Comparison of ENCODE assay signal across 17 mouse cellular contexts in genomic region chr7:64122131-64122715, GRCm38 (mm10). TPM values are rescaled to one million over a fixed set of nuclear protein-coding genes. Genes with fewer than 3 reads are reported as not detected.
DNase-seq lines count a peak whose midpoint lies in the region; ATAC-seq lines count a peak whose summit lies in the region.
"Had no signal": no experiment of that assay in that cellular context is flagged by ENCODE, and none has a peak within 500 bp of the region (broad histone marks: within the 10 kb centered on the region; RNA-seq: fewer than 3 reads in every experiment).

No protein-coding gene starts in this region.

- H3K4me2 ChIP-seq in heart, embryonic 12.5 days: no peak overlapping the region
- H3K4me2 ChIP-seq: embryonic facial prominence, embryonic 15.5 days; heart, embryonic 13.5 days; hindbrain, embryonic 14.5 days; limb, embryonic 15.5 days had no signal

- H3K9me3 ChIP-seq in heart, embryonic 10.5 days: no peaks in the 10 kb centered on the region
- H3K9me3 ChIP-seq in heart, embryonic 12.5 days (replicated peaks): 0 out of 2 replicates have a peak, but pooled peaks cover 5% of the 10 kb centered on the region
- H3K9me3 ChIP-seq: embryonic facial prominence, embryonic 15.5 days; heart, embryonic 13.5 days; limb, embryonic 15.5 days had no signal

- ATAC-seq in heart, embryonic 12.5 days (ENCODE audit: insufficient number of reproducible peaks, low FRiP score): no peak

- H3K36me3 ChIP-seq in heart, embryonic 10.5 days: no peaks in the 10 kb centered on the region
- no peaks in the 10 kb centered on the region for H3K36me3 ChIP-seq in heart, embryonic 12.5 days
- H3K36me3 ChIP-seq: embryonic facial prominence, embryonic 15.5 days; heart, embryonic 13.5 days; limb, embryonic 15.5 days had no signal

- H3K4me1 ChIP-seq in heart, embryonic 10.5 days: no peaks in the 10 kb centered on the region
- H3K4me1 ChIP-seq in heart, embryonic 12.5 days (replicated peaks): no peaks in the 10 kb centered on the region
- H3K4me1 ChIP-seq: embryonic facial prominence, embryonic 15.5 days; heart, embryonic 13.5 days; limb, embryonic 15.5 days had no signal

- DNase-seq in heart, embryonic 10.5 days (ENCODE audit: low spot score): peak; percentile 33
- peak; percentile 25 for DNase-seq in ES-CJ7 (ENCODE audit: low read depth, low spot score)
- peak; percentile 70 for DNase-seq in induced T-regulatory cell, adult 2 months (ENCODE audit: low read depth)
- DNase-seq in telencephalon, adult 2 months (ENCODE audit: low read depth, low spot score): peak; percentile 65
- DNase-seq in adrenal gland, adult 8-10 months: no peak
- no peak for DNase-seq in gastrocnemius, postnatal 25 days
- no peak for DNase-seq in cerebellum, adult 9-11 months
- DNase-seq: B cell, adult 2 months; cerebellum, postnatal 14 days; layer of hippocampus, adult 9-11 months; lung, adult 2 months; spleen, adult 18-20 months had no signal

- no peak overlapping the region for H3K9ac ChIP-seq in heart, embryonic 12.5 days
- H3K9ac ChIP-seq: embryonic facial prominence, embryonic 15.5 days; heart, embryonic 13.5 days; hindbrain, embryonic 14.5 days; limb, embryonic 15.5 days had no signal

- no peak overlapping the region for H3K4me3 ChIP-seq in heart, embryonic 10.5 days
- H3K4me3 ChIP-seq in heart, embryonic 12.5 days: no peak overlapping the region
- H3K4me3 ChIP-seq: embryonic facial prominence, embryonic 15.5 days; heart, embryonic 13.5 days; limb, embryonic 15.5 days had no signal

- H3K27ac ChIP-seq in heart, embryonic 10.5 days: no peak overlapping the region
- H3K27ac ChIP-seq in heart, embryonic 12.5 days (ENCODE audit: poor library complexity, severe bottlenecking): no peak overlapping the region
- H3K27ac ChIP-seq: embryonic facial prominence, embryonic 15.5 days; heart, embryonic 13.5 days; hindbrain, embryonic 14.5 days; limb, embryonic 15.5 days had no signal

- WGBS in heart, embryonic 10.5 days: 79% methylated on average over 9 of the region's 9 CpGs
- WGBS in heart, embryonic 12.5 days: 78% methylated on average over 9 of the region's 9 CpGs

- H3K27me3 ChIP-seq in heart, embryonic 10.5 days (ENCODE audit: insufficient read depth, poor library complexity, severe bottlenecking): no peaks in the 10 kb centered on the region
- H3K27me3 ChIP-seq in heart, embryonic 12.5 days (replicated peaks): no peaks in the 10 kb centered on the region
- H3K27me3 ChIP-seq: embryonic facial prominence, embryonic 15.5 days; heart, embryonic 13.5 days; limb, embryonic 15.5 days had no signal

RNA-seq across cellular contexts. Expression of gene Trpm1, which starts 31.4 kb away (rescaled TPM):
- 0.21 and 0.37 TPM in 2 replicates for polyA plus RNA-seq in heart, embryonic 10.5 days (2016; fragmentation: Nextera tagmentation; extraction: Ambion mirVana)
- polyA plus RNA-seq in heart, embryonic 12.5 days (2016; fragmentation: Nextera tagmentation; extraction: Ambion mirVana): not detected in 2 replicates
- total RNA-seq in adrenal gland, adult 8-10 months (2022): under 1 TPM in 1 of 4 experiments, not detected in 3; 0.12 TPM
- total RNA-seq in gastrocnemius, postnatal 25 days (2021): under 1 TPM in 1 of 2 experiments, not detected in 1; 0.33 TPM

Comparison
In these comparisons a context has a peak if more than half of its experiments do, and no peak if none do; other contexts are left out.
1. DNase-seq: peak in heart, embryonic 10.5 days (single experiment), ES-CJ7 (single experiment), induced T-regulatory cell, adult 2 months (single experiment) and telencephalon, adult 2 months (single experiment); none in adrenal gland, adult 8-10 months (single experiment), gastrocnemius, postnatal 25 days (single experiment) and cerebellum, adult 9-11 months (single experiment).